Mouse (Mus musculus) limb, embryonic 13.5 days (tissue): ENCODE results near the gene Adamtsl2. TPM values are rescaled to one million over a fixed set of nuclear protein-coding genes. Genes with fewer than 3 reads are reported as not detected.

ENCODE experiments used
- ATAC-seq: fragments of 200-750 bp; cut with Nextera tagmentation; 2 replicates; pipeline ENCODE4 v1.8.0; 2017; ENCODE audit warnings: low read depth, moderate number of reproducible peaks, moderate TSS enrichment; ENCODE audit not compliant: low FRiP score
- H3K27ac ChIP-seq: fragments of 300-500 bp; sonication (generic); 2 replicates; pipeline ENCODE4 v1.5.1; 2015; ENCODE audit warnings: inconsistent platforms, mild to moderate bottlenecking, moderate library complexity
- H3K27me3 ChIP-seq: fragments of 300-500 bp; sonication (generic); 2 replicates; pipeline ENCODE4 v1.6.1; 2015; ENCODE audit warnings: mild to moderate bottlenecking, inconsistent platforms
- H3K36me3 ChIP-seq: fragments of 300-500 bp; sonication (generic); 2 replicates; pipeline ENCODE4 v1.6.1; 2015; ENCODE audit warnings: inconsistent platforms, mild to moderate bottlenecking, moderate library complexity
- H3K4me1 ChIP-seq: fragments of 300-500 bp; sonication (generic); 2 replicates; pipeline ENCODE4 v1.6.1; 2015; ENCODE audit warnings: inconsistent platforms
- H3K4me2 ChIP-seq: fragments of 300-500 bp; sonication (generic); replicated peaks from 2 replicates; pipeline ENCODE4 v1.6.1; 2015; ENCODE audit warnings: inconsistent platforms, mild to moderate bottlenecking, moderate library complexity
- H3K4me3 ChIP-seq: fragments of 300-500 bp; sonication (generic); 2 replicates; pipeline ENCODE4 v1.5.1; 2015; ENCODE audit warnings: moderate library complexity, mild to moderate bottlenecking, inconsistent platforms
- H3K9ac ChIP-seq: fragments of 300-500 bp; sonication (generic); 2 replicates; pipeline ENCODE4 v1.6.1; 2015; ENCODE audit warnings: mild to moderate bottlenecking, inconsistent platforms
- H3K9me3 ChIP-seq: fragments of 300-500 bp; sonication (generic); 2 replicates; pipeline ENCODE4 v1.6.1; 2016; ENCODE audit warnings: inconsistent platforms
- WGBS: fragments of 180-500 bp; shearing (Covaris S2); methylation state at CpG from one replicate; pipeline ENCODE4 v1.1.7; 2015; 5-methylcytosine and 5-hydroxymethylcytosine counted together
- polyA plus RNA-seq: library from polyadenylated mRNA; unstranded; fragments of >200 nt; fragmentation: Nextera tagmentation; extraction: Ambion mirVana; gene quantifications from 2 replicates; pipeline ENCODE4 v1.2.1, GENCODE M21; 2015

Adamtsl2 gene
- 13.3 and 13.8 TPM in 2 replicates for polyA plus RNA-seq

GRCm38 (mm10) chr2:27079152-27079584, at the start of gene Adamtsl2:
Gene Adamtsl2, plus strand, starts transcription at chr2:27079379.
- Histone ChIP-seq H3K4me1 (peaks cover 80% of the 10 kb centered on the region), H3K36me3 (no peaks in the 10 kb centered on the region), H3K9ac (peak within 1 kb of the TSS; percentile 25; the same call in 1 of the 2 replicates), H3K27me3 (peaks cover 7% of the 10 kb centered on the region; the same call in 1 of the 2 replicates), H3K27ac (peak within 1 kb of the TSS; percentile 80), H3K4me2 (peak within 1 kb of the TSS; percentile 61), H3K9me3 (no peaks in the 10 kb centered on the region), H3K4me3 (peak within 1 kb of the TSS; percentile 35)
- peak; percentile 77 for ATAC-seq
- under 1% methylated on average over 10 of the region's 10 CpGs for WGBS

DNA sequence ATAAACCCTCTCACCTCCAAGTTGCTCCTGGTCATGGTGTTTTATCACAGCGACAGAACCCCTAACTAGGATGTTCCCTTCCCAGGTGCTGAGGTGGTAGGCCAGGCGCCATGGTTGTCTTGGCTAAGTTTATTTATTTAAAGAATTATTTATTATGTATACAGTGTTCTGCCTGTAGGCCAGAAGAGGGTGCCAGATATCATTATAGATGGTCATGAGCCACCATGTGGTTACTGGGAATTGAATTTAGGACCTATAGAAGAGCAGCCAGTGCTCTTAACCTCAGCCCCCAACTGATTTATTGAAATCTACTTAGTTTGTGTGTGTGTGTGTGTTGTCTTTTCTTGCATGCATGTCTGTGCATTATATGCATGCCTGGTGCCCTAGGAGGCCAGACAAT, 46.8 kb upstream of the Adamtsl2 start:
- H3K4me3 ChIP-seq = no peak overlapping the region
- 71% methylated on average over 2 of the region's 2 CpGs for WGBS
- no peaks in the 10 kb centered on the region for H3K36me3 ChIP-seq
- peaks cover 20% of the 10 kb centered on the region for H3K27me3 ChIP-seq
- H3K4me2 ChIP-seq = no peak overlapping the region
- no peak overlapping the region for H3K27ac ChIP-seq
- H3K9me3 ChIP-seq = no peaks in the 10 kb centered on the region
- no peak overlapping the region for H3K9ac ChIP-seq
- no peak for ATAC-seq
- peaks cover 10% of the 10 kb centered on the region for H3K4me1 ChIP-seq

DNA sequence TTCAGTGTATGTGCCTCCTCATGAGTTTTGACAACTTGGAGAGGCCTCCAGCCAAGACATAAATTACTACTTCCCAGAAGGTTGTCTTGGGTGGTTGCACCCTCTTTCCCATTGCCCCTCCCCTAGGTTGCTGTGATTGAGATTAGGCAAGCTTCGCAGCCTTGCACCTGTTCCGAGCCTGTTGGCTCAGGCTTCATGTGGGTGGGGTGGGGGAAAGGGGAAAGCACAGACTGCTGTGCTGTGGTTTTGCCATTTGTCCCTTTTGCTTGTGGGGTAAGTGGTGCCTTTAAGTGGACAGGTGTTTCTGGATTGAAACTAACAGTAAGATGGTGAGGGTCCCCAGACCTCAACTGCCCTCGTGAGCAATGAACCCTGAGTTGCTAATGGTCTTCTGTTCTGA, 43.2 kb upstream of the Adamtsl2 start:
- H3K9me3 ChIP-seq = no peaks in the 10 kb centered on the region
- H3K27me3 ChIP-seq = no peaks in the 10 kb centered on the region
- H3K36me3 ChIP-seq = no peaks in the 10 kb centered on the region
- no peaks in the 10 kb centered on the region for H3K4me1 ChIP-seq
- no peak overlapping the region for H3K4me3 ChIP-seq
- ATAC-seq = no peak
- H3K4me2 ChIP-seq = no peak overlapping the region
- WGBS = 68% methylated on average over 3 of the region's 3 CpGs
- no peak overlapping the region for H3K27ac ChIP-seq
- H3K9ac ChIP-seq = no peak overlapping the region

DNA sequence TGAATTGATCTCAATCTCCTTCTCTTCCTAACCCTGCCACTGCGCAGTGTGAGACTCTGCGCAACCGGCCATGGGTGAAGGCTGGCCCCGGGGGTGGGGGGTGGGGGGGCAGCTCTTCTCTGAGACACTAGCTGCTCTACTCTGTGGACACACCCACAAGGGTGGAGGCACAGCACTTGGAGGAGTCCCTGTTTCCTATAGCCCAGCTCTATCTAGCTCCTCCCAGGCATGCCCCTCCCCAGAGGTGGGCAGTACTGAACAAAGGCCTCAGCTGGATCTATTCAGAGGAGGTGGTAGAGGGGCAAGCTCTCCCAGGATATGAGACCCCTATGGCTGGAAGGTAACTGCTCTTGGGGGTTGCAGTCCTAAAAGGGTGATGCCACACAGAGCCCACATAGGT, 42.2 kb upstream of the Adamtsl2 start:
- H3K36me3 ChIP-seq = no peaks in the 10 kb centered on the region
- ATAC-seq = 0 out of 2 replicates have a peak, but pooled peaks have one; percentile 12
- 77% methylated on average over 4 of the region's 4 CpGs for WGBS

DNA sequence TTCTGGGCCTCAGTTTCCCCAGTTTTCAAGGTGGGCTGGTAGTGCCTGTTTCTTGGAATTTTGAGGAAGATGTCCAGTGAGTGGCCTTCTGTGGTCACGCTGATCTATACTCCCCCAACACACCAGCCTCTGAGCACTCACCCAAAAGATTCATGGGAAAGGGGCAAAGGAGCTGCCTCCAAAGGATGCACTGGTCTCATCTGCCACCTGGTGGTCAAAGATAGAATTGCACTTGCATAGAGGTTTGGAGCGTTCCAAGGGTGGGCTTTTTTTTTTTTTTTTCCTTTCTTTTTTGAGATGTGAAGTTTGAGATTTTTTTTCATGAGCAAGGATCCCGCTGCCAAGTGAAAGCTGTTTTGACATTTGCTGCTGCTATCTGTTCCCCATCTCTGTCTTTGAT, 40.6 kb upstream of the Adamtsl2 start:
- 2% methylated on average over 3 of the region's 3 CpGs for WGBS
- ATAC-seq = peak; percentile 20; the same call in 1 of the 2 replicates
- Histone ChIP-seq H3K9ac (0 out of 2 replicates have a peak overlapping the region, but pooled peaks have one; percentile 25), H3K4me1 (no peaks in the 10 kb centered on the region), H3K36me3 (no peaks in the 10 kb centered on the region), H3K9me3 (no peaks in the 10 kb centered on the region), H3K4me2 (no peak overlapping the region), H3K27me3 (no peaks in the 10 kb centered on the region), H3K4me3 (no peak overlapping the region), H3K27ac (no peak overlapping the region)

More for the DNA sequence above, 42.2 kb upstream of the Adamtsl2 start:
- H3K27ac ChIP-seq = no peak overlapping the region
- H3K4me2 ChIP-seq = no peak overlapping the region
- no peaks in the 10 kb centered on the region for H3K27me3 ChIP-seq
- H3K4me3 ChIP-seq = no peak overlapping the region
- no peak overlapping the region for H3K9ac ChIP-seq
- no peaks in the 10 kb centered on the region for H3K9me3 ChIP-seq
- no peaks in the 10 kb centered on the region for H3K4me1 ChIP-seq

DNA sequence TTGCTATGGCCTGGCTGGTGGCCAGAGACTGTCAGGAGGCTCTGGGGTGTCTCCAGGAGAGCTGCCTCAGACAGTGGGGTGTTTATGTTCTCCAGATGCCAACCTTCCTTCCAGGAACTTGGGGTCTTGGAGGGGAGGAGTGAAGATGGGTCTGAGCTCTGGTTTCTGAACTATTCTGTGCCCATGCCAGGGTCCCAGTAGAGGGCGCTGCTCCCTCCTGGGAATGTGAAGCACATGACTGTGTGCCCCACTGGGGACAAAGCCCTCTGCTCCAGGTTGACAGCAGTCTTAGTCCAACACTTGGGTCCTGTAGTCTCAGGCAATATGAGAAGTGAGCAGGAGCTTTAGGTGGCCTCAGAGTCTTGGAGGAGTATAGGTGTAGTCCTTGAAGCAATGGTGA, 39.9 kb upstream of the Adamtsl2 start:
- ATAC-seq = no peak
- Histone ChIP-seq H3K9ac (0 out of 2 replicates have a peak overlapping the region, but pooled peaks have one; percentile 25), H3K27ac (no peak overlapping the region)

DNA sequence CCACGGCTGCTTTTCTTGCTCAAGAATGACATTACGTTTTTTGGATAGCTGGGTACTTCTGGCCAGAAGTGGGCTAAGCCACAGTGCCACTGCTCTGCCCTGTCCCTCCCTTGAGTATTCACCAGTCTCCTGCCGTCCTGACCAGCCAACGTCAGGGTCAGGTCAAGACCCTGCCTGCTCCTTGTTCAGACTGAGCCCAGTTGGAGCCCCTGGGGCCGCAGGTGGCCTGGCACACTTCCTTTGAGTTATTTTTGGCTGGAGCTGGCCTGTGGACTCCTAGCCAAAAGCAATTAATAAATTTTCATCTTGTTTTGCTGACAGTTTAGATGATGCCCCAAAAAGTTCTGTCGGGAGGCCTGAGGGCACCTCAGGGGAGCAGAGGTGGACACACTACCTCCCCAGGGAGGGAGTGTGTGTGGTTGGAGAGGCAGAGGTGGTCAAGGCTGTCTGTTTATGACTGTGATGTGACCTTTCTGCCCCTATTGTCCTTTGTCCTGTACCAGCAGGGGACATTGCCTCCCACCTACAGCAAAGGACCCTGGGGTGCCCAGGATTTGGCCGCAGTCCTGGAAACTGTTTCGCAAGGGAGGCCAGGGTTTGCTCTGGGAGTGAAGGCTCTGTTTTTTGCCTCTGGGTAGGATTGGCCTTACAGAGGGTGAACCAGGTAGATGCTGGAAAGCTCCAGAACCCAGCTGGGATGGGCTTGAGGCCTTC, 36.9 kb upstream of the Adamtsl2 start:
- no peaks in the 10 kb centered on the region for H3K4me1 ChIP-seq
- H3K4me2 ChIP-seq = no peak overlapping the region
- no peaks in the 10 kb centered on the region for H3K36me3 ChIP-seq
- WGBS = 69% methylated on average over 8 of the region's 8 CpGs
- H3K27me3 ChIP-seq = no peaks in the 10 kb centered on the region
- peak overlapping the region; percentile 0; the same call in 1 of the 2 replicates for H3K9ac ChIP-seq
- no peaks in the 10 kb centered on the region for H3K9me3 ChIP-seq
- no peak overlapping the region for H3K27ac ChIP-seq
- H3K4me3 ChIP-seq = no peak overlapping the region
- ATAC-seq = no peak

More for the DNA sequence above, 39.9 kb upstream of the Adamtsl2 start:
- H3K4me1 ChIP-seq = no peaks in the 10 kb centered on the region
- WGBS = 6% methylated on average over 1 of the region's 1 CpGs
- H3K4me2 ChIP-seq = no peak overlapping the region
- H3K9me3 ChIP-seq = no peaks in the 10 kb centered on the region
- no peak overlapping the region for H3K4me3 ChIP-seq
- no peaks in the 10 kb centered on the region for H3K27me3 ChIP-seq
- H3K36me3 ChIP-seq = no peaks in the 10 kb centered on the region

DNA sequence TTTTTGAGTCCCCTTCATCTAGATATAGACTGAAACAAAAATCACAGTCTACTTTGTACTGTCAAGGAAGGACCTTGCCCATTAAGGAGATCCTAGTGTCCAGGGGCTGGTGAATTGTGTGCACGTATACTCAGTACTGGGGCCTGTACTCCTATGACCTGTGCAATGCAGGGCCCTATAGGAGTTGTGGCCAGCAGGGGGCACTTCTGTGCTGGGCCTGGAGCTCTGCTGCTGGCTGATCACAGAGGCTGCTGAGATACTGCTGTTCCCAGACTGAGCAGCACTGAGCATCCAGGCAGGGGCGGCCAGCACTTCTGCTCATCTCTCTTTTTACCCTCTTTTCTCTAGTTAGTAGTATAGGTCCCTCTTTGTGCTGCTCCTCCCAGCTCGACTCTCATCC, 35.7 kb upstream of the Adamtsl2 start:
- Histone ChIP-seq H3K4me1 (no peaks in the 10 kb centered on the region), H3K4me3 (no peak overlapping the region), H3K27ac (no peak overlapping the region), H3K9ac (no peak overlapping the region), H3K9me3 (no peaks in the 10 kb centered on the region), H3K4me2 (no peak overlapping the region), H3K36me3 (no peaks in the 10 kb centered on the region), H3K27me3 (no peaks in the 10 kb centered on the region)
- ATAC-seq = peak; percentile 87
- 14% methylated on average over 3 of the region's 3 CpGs for WGBS

DNA sequence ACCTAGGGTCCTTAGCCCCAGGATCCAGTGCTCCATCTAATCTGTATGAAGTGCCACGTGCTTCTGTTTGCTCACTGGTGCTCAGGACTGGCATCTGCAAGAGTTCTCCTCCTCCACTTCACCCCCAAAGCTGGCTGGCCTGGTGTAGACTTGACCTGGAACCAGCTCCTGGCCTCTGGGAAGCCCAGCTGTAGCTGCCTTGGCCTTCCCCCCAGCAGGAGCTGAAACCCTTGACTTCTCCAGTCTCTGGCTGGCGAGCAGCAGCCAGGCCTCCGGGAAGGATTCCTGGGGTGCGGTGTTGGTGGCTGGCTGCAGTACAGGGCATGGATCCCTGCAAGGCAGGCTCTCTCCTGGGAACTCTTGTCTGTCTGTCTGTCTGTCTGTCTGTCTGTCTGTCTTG, 35.0 kb upstream of the Adamtsl2 start:
- H3K4me1 ChIP-seq = no peaks in the 10 kb centered on the region
- no peaks in the 10 kb centered on the region for H3K9me3 ChIP-seq
- no peak overlapping the region for H3K9ac ChIP-seq
- no peak overlapping the region for H3K4me3 ChIP-seq
- no peak for ATAC-seq
- H3K4me2 ChIP-seq = no peak overlapping the region
- no peaks in the 10 kb centered on the region for H3K27me3 ChIP-seq
- 78% methylated on average over 4 of the region's 4 CpGs for WGBS
- H3K27ac ChIP-seq = no peak overlapping the region
- H3K36me3 ChIP-seq = no peaks in the 10 kb centered on the region

DNA sequence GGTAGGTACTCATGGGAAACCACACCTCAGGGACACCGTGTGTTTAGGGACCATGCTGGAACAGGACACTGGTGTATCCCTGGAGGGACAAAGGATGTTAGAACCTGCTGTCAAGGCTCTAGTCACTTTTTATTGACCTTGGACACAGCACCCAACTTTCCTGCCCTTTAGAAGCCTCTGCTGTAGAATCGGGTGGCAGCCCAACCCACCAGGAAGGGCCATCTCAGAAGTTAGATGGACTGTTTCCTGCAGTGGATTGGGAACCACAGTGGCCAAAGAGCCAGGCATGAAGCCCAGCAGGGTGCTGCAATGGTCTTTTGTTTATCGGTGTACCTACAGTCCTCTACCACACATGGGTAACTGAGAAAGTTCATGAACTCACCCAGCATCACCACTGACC, 34.5 kb upstream of the Adamtsl2 start:
- no peak overlapping the region for H3K27ac ChIP-seq
- no peaks in the 10 kb centered on the region for H3K36me3 ChIP-seq
- ATAC-seq = no peak
- H3K9me3 ChIP-seq = no peaks in the 10 kb centered on the region
- no peak overlapping the region for H3K9ac ChIP-seq
- H3K27me3 ChIP-seq = no peaks in the 10 kb centered on the region
- no peak overlapping the region for H3K4me2 ChIP-seq
- no peaks in the 10 kb centered on the region for H3K4me1 ChIP-seq
- 67% methylated on average over 3 of the region's 3 CpGs for WGBS
- no peak overlapping the region for H3K4me3 ChIP-seq

DNA sequence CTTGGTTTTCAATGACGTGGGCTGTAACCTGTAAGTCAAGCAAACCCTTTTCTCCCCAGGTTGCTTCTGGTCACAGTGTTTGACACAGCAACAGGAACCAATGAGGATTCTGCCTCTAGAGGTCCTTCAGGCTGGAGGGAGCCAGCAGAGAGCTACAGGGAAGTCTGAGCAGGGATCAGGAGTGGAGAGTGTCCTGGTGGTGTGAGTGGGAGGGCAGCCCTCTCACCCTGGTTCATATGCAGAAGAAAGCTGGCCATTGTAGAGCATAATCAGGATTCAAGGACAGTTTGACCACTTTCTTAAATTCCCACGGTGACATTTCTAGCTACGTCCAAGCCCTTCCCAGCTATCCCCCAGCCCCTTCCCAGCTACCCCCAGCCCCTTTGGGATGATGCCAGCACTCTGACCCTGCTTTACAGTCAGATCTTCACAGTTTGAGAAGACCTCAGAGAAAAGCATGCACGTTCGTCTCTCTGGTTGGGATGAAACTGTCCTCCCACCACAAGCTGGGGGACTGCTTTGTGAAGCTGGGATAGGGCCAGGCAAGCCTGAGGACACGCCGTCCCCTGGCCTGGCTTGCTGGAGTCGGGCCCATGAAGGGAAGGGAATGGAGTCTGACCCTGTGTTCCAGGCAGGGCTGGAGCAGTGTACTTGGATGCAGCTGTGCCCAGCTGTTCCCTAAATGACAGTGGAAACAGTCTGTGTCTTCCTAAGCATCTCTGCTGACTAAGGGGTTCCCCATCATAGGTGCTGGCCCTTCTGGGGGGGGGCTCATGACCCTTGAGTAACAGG, 33.0 kb upstream of the Adamtsl2 start:
- H3K9ac ChIP-seq = no peak overlapping the region
- ATAC-seq = no peak
- no peak overlapping the region for H3K4me2 ChIP-seq
- H3K4me3 ChIP-seq = no peak overlapping the region
- no peaks in the 10 kb centered on the region for H3K9me3 ChIP-seq
- no peaks in the 10 kb centered on the region for H3K36me3 ChIP-seq
- H3K4me1 ChIP-seq = no peaks in the 10 kb centered on the region
- 69% methylated on average over 8 of the region's 8 CpGs for WGBS
- H3K27ac ChIP-seq = no peak overlapping the region
- H3K27me3 ChIP-seq = no peaks in the 10 kb centered on the region

DNA sequence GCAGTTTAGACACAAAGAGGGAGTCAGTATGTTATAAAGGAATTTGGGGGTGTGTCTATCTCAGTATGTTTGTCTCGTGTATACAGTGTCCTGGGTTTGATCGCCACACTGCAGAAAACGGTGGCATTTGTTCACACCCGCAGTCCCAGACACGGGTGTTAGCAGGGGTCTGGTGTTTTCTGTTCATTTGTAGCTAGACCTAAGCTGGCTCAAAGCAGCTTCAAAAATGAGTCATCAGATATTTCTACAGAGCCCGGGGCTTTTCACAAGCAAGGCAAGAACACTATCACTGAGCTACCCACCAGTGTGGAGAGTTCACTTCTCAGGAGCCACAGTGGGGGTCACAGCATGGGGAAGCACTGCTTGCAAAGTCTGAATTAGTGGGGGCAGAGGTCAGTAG, 29.8 kb upstream of the Adamtsl2 start:
- H3K27ac ChIP-seq = no peak overlapping the region
- H3K4me3 ChIP-seq = no peak overlapping the region
- H3K4me1 ChIP-seq = no peaks in the 10 kb centered on the region
- 70% methylated on average over 6 of the region's 6 CpGs for WGBS
- no peaks in the 10 kb centered on the region for H3K27me3 ChIP-seq
- no peak overlapping the region for H3K4me2 ChIP-seq
- H3K9ac ChIP-seq = no peak overlapping the region
- no peaks in the 10 kb centered on the region for H3K9me3 ChIP-seq
- no peak for ATAC-seq
- H3K36me3 ChIP-seq = no peaks in the 10 kb centered on the region
